Mouse (Mus musculus): Measurements from ENCODE around the gene Scarf1. TPM values are rescaled to one million over a fixed set of nuclear protein-coding genes. Genes with fewer than 3 reads are reported as not detected.

The Scarf1 gene
- 12.7 and 14.6 TPM in 2 replicates for total RNA-seq (2021)
- long read RNA-seq, experiment 1, partial matches to known transcripts = 9 of 10 reads
- long read RNA-seq, experiment 1, other reads (novel, unspliced or antisense) = 0 of 10 reads
- long read RNA-seq, experiment 2, partial matches to known transcripts = 4 of 9 reads
- long read RNA-seq, experiment 2, other reads (novel, unspliced or antisense) = 1 of 9 reads

- peak; percentile 80 for DNase-seq
Measured at GRCm38 (mm10) chr11:75513336-75513735, at the start of gene Scarf1. Scarf1 (plus strand) TSS chr11:75513540.

- DNase-seq = no peak
Measured at GRCm38 (mm10) chr11:75463624-75464023, 49.7 kb upstream of the Scarf1 start.

- DNase-seq = no peak
Measured at GRCm38 (mm10) chr11:75464417-75464816, 48.9 kb upstream of the Scarf1 start.

- DNase-seq = no peak
Measured at GRCm38 (mm10) chr11:75465051-75465450, 48.3 kb upstream of the Scarf1 start.

- no peak for DNase-seq
Measured at GRCm38 (mm10) chr11:75466731-75467505, 46.4 kb upstream of the Scarf1 start.

GRCm38 (mm10) chr11:75467512-75468215, 45.7 kb upstream of the Scarf1 start:
- peak; percentile 91 for DNase-seq

GRCm38 (mm10) chr11:75468410-75468809, 44.9 kb upstream of the Scarf1 start:
- no peak for DNase-seq

- DNase-seq = no peak
Measured at GRCm38 (mm10) chr11:75469261-75469660, 44.1 kb upstream of the Scarf1 start.

- DNase-seq = no peak
Measured at GRCm38 (mm10) chr11:75470675-75471074, 42.7 kb upstream of the Scarf1 start.

- no peak for DNase-seq
Measured at GRCm38 (mm10) chr11:75472469-75473081, 40.8 kb upstream of the Scarf1 start.

GRCm38 (mm10) chr11:75473376-75473775, 40.0 kb upstream of the Scarf1 start:
- no peak for DNase-seq

GRCm38 (mm10) chr11:75486192-75486591, 27.1 kb upstream of the Scarf1 start:
- no peak for DNase-seq

GRCm38 (mm10) chr11:75486601-75487285, 26.6 kb upstream of the Scarf1 start, which contains the start of gene Prpf8:
Prpf8 (plus strand) TSS chr11:75486816.
- DNase-seq = peak; percentile 97

GRCm38 (mm10) chr11:75487496-75487895, 25.8 kb upstream of the Scarf1 start:
- no peak for DNase-seq

GRCm38 (mm10) chr11:75494296-75495049, 18.9 kb upstream of the Scarf1 start:
- no peak for DNase-seq

GRCm38 (mm10) chr11:75498126-75498525, 15.2 kb upstream of the Scarf1 start:
- peak; percentile 64 for DNase-seq

- no peak for DNase-seq
Measured at GRCm38 (mm10) chr11:75508162-75508561, 5.2 kb upstream of the Scarf1 start.

- peak; percentile 39 for DNase-seq
Measured at GRCm38 (mm10) chr11:75508904-75509303, 4.4 kb upstream of the Scarf1 start.

GRCm38 (mm10) chr11:75509741-75510626, 3.4 kb upstream of the Scarf1 start, which contains the start of gene Rilp:
Rilp (plus strand) TSS chr11:75510094.
- DNase-seq = peak; percentile 92

- DNase-seq = peak; percentile 98
Measured at GRCm38 (mm10) chr11:75510627-75510993, 2.7 kb upstream of the Scarf1 start.

Measured in adrenal gland, postnatal 14 days (tissue).